Mouse (Mus musculus) frontal cortex, adult (tissue): ENCODE results near the gene Rab23.
A peak's percentile ranks its signal among the peaks of the same experiment; 100 is the strongest.

ENCODE experiments used
- ATAC-seq: cut with Nextera tagmentation; 2 replicates; pipeline ENCODE4 v1.9.2; 2017; ENCODE audit warnings: mild to moderate bottlenecking, moderate library complexity, mixed read lengths; ENCODE audit not compliant: low TSS enrichment

The Rab23 gene

DNA sequence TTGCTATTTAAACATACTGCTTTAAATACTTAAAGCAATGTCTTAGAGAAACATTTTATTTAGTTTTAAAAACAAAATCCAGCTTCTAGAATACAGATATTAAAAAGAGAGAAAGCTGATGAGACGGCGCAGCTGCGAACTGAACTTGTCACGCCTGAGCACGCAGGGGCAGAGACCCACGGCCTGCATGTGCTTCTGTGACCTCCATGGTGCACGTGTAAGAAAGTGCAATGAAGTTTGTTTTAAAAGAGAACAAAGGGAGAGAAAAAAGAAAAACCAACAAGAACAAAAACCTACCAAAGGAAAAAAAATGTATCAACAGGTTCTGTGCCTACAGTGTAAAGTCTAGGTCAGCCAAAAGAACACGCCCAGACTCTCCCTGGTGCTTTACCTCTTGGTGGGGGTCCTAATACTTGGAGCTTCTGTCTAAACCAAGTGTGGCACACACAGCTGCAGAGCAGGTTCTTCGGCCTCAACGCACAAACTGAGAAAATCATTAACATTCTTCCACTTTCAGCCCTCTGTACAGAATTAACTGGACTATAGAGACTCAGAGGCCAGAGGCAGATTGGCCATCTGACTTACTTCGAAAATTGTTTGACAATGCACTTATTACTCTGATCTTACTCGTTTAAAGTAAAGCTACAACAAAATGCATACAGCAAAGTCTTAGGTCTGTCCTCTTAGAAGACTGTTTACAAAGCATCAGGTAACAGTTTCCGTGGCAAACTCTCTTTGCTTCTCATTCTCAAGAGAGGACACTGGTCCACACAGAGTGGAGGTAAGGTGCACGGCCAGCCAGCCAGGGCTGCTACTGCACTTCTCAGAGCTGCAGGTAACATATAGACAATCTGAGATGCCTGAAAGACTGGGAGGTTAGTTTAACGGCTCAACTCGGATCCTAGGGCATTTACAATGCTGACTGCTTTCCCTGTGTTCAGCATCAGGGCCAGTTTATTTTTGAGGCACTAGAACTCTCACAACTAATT, 47.1 kb downstream of the Rab23 start:
- ATAC-seq = no peak

DNA sequence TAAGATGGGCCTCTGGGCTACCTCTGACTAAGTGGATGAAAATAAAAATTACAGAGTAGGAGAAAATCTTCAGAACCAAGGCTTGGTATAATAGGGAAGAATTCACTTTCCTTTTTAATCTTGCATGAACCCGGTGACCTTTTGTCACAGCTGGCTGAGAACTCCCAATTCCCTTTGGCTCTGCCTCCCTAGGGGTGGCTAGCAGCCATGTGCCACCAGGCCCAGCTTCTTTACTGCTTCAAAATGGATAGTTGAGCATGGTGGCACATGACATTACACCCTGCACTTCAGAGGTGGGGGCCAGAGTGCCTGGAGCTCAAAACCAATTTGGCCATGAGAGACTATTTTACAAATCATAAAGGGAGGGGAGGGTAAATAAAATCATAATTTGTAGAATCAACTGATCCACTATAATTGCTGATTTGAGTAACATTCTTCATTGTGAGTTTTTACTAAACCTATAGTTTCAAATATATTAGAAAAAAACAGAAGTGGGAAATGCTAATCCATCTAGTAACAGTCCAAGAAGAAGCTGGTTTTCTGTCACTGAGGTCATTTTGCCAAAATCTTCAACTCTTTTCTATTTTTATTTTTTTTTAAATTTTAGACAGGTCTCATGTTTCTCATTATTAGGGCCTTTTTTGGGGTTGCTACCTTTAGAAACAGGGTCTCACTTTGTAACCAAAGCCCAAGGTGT, 48.6 kb downstream of the Rab23 start:
- no peak for ATAC-seq

DNA sequence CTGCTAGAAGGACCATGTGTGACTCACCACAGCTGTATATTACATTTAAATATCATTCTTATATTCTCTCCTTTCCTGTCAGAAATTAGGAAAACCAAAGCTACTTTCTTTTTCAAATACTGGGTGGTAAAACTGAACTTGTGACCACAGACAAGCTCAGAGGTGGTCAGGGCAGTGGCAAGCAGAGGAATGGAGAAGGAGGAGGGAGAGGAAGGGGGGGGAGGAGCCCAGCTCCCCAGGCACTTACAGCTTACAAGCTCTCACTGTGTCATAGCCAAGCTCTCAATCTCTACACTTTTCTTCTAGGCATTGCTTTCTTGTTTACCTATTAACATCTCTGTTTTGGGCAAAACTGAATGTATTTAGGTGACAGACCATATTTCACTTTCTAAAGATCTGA, 49.1 kb downstream of the Rab23 start:
- ATAC-seq = no peak

DNA sequence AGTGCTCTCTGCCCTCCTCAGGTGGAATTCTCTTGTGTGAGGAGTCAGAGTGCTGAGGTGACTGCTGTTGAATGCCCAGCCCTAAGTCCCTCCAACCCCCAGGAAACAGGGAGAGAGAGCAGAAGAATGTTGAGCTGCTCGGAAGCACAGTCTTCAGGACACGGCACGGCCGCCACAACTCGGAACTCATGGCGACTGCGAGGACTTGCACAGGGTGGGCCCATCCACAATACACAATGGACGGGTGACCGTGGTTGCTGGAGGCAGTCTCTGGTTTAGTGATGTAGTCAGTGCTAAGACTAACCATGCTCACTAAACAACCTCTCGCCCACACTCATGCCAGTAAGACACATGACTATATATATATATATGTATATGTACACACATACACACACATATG, 51.9 kb downstream of the Rab23 start:
- no peak for ATAC-seq

GRCm38 (mm10) chr1:33772106-33772505, 52.4 kb downstream of the Rab23 start:
- ATAC-seq = peak; percentile 78

DNA sequence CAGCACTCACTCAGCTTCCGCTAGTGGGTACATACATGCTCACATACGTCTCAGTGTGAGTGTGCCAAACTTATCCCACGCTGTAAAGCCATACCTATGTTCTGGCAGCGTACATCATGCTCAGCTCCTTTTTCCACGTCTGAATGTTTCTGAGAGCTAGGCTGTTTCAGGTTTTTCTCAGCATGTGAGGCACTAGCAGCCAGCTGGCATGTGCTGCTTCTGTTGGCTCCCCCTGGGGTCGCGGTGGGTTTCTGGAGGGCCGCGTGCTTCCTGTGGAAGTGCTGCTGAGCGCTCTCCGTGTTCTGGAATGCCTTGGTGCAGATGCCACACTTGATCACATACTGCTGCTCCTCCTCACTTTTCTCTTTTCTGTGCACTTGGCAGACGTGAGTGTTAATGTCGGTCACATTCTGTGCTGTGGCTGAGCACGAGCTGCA, 56.5 kb downstream of the Rab23 start:
- ATAC-seq = peak; percentile 88

- no peak for ATAC-seq
Measured at GRCm38 (mm10) chr1:33784561-33784960, 64.9 kb downstream of the Rab23 start.

DNA sequence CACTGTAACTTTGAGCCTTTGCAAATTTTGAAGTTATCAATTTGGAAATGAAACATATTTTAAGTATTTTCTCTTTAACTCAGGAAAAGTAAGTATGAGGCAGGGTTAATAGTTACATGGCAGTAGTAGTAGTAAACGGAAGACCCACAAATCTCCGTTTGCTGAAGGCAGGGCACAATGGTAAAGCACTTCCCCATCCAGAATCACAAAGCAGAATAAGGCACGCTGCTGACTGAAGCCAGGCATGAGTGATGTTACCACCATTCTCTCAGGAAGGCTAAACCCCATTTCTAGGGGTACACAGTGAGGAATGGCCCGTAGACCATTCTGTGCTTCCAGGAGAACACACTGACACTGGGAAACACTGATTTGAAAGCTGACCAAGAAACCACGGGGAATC, 68.4 kb downstream of the Rab23 start:
- ATAC-seq = no peak

DNA sequence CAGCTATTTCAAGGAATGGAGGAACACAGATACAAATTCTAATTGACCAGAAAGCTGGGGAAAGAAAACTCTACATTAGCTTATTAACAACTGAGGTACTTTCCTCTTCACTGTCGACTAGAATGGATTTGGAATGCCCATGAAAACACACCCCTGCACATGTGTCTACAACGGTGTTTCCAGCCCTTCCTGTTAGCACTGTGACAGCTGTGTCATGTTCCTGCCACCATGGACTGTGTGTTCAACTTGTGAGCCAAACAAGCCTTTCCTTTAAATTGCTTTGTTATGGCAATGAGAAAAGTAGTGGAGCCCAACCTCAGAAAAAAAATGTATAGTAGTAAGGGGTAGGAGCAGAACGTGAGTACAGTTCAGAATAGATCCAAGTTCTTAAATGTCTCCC, 68.8 kb downstream of the Rab23 start:
- no peak for ATAC-seq
